ENCODE assay signal across 8 mouse cellular contexts in genomic region chr13:51830744-51831450, GRCm38 (mm10). TPM values are rescaled to one million over a fixed set of nuclear protein-coding genes. Genes with fewer than 3 reads are reported as not detected.
DNase-seq lines count a peak whose midpoint lies in the region; ATAC-seq and TF ChIP-seq lines count a peak whose summit lies in the region.

No protein-coding gene starts in this region.

- H3K9ac ChIP-seq in liver, embryonic 12.5 days, result no peak overlapping the region

- TF ChIP-seq CTCF in gastrocnemius, adult 2 months (IDR thresholded peaks at IDR 0.05), result peak; percentile 88
- peak; percentile 19; the same call in 1 of the 2 replicates for TF ChIP-seq CTCF in testis, adult 2 months (IDR thresholded peaks at IDR 0.05; ENCODE audit: control insufficient read depth, insufficient read depth, insufficient replicate concordance, low read depth, low read length)

- H3K27ac ChIP-seq in gastrocnemius, adult 2 months, result no peak overlapping the region
- H3K27ac ChIP-seq in testis, adult 2 months (ENCODE audit: control insufficient read depth, insufficient read depth, low read depth, low read length), result no peak overlapping the region
- 0 out of 2 replicates have a peak overlapping the region, but pooled peaks have one; percentile 20 for H3K27ac ChIP-seq in liver, embryonic 12.5 days

- H3K36me3 ChIP-seq in testis, adult 2 months (ENCODE audit: control insufficient read depth, insufficient read depth, low read length), result no peaks in the 10 kb centered on the region
- H3K36me3 ChIP-seq in liver, embryonic 12.5 days, result no peaks in the 10 kb centered on the region

- 20% methylated on average over 10 of the region's 10 CpGs for WGBS in liver, embryonic 12.5 days (ENCODE audit: insufficient replicate concordance)

- H3K4me1 ChIP-seq in testis, adult 2 months (ENCODE audit: control insufficient read depth, insufficient read depth, low read length), result peaks cover 12% of the 10 kb centered on the region
- H3K4me1 ChIP-seq in liver, embryonic 12.5 days, result peaks cover 27% of the 10 kb centered on the region

- no peak for DNase-seq in gastrocnemius, adult 2 months
- no peak for DNase-seq in gastrocnemius, postnatal 36 days
- no peak for DNase-seq in testis, postnatal 10 days (ENCODE audit: low spot score)
- peak; percentile 64 to 71 for DNase-seq in cerebellum, postnatal 25 days
- DNase-seq in thymus, postnatal 14 days, result peak; percentile 56
- no peak for DNase-seq in left cerebral cortex, adult 18-20 months (ENCODE audit: low spot score in 2 of 2)

- H3K9me3 ChIP-seq in liver, embryonic 12.5 days (replicated peaks), result no peaks in the 10 kb centered on the region

- no peak overlapping the region for H3K4me3 ChIP-seq in gastrocnemius, adult 2 months
- no peak overlapping the region for H3K4me3 ChIP-seq in testis, adult 2 months (ENCODE audit: control insufficient read depth, low read depth, low read length)
- H3K4me3 ChIP-seq in liver, embryonic 12.5 days, result no peak overlapping the region

- no peak overlapping the region for H3K4me2 ChIP-seq in liver, embryonic 12.5 days

- intact Hi-C loops in gastrocnemius, adult 2 months (cut with DNase I), result loop anchor here (5.0 kb wide), 1 partner anchor 706 kb away; no protein-coding TSS in a partner anchor
- intact Hi-C loops in gastrocnemius, postnatal 36 days (cut with DNase I), result loop anchor here (10.0 kb wide), 1 partner anchor 794 kb away; no protein-coding TSS in a partner anchor

- TF ChIP-seq POLR2A in testis, adult 2 months (IDR thresholded peaks at IDR 0.05; ENCODE audit: control insufficient read depth, low read depth, low read length), result no peak

- ATAC-seq in liver, embryonic 12.5 days, result no peak

- no peaks in the 10 kb centered on the region for H3K27me3 ChIP-seq in testis, adult 2 months (ENCODE audit: control insufficient read depth, insufficient read depth, low read length)
- H3K27me3 ChIP-seq in liver, embryonic 12.5 days (replicated peaks), result no peaks in the 10 kb centered on the region

RNA-seq across cellular contexts. Expression of gene Gadd45g, which starts 15.6 kb away (rescaled TPM):
- 100 to 1,000 TPM in 1 of 2 experiments, 10 to 100 TPM in 1; 22.4 to 127 TPM for total RNA-seq in gastrocnemius, adult 2 months (2021)
- total RNA-seq in gastrocnemius, postnatal 36 days (2021), result 10 to 100 TPM in 1 of 2 experiments, 1 to 10 TPM in 1; 8.0 to 58.7 TPM
- 13.0 and 13.6 TPM in 2 replicates for polyA plus RNA-seq in testis, adult 2 months (2012; rRNA removed)
- polyA plus RNA-seq in liver, embryonic 12.5 days (2016; fragmentation: Nextera tagmentation; extraction: Ambion mirVana), result 22.2 and 23.3 TPM in 2 replicates
- 10 to 100 TPM; 13.5 to 23.2 TPM for total RNA-seq in left cerebral cortex, adult 18-20 months (2021)

RNA-seq across cellular contexts. Expression of gene Sema4d, which starts 37.4 kb away (rescaled TPM):
- total RNA-seq in gastrocnemius, adult 2 months (2021), result 100 to 1,000 TPM; 110 to 132 TPM
- 100 to 1,000 TPM; 123 to 134 TPM for total RNA-seq in gastrocnemius, postnatal 36 days (2021)
- 1.2 and 1.4 TPM in 2 replicates for polyA plus RNA-seq in testis, adult 2 months (2012; rRNA removed)
- 10.8 TPM in 2 replicates for polyA plus RNA-seq in liver, embryonic 12.5 days (2016; fragmentation: Nextera tagmentation; extraction: Ambion mirVana)
- total RNA-seq in left cerebral cortex, adult 18-20 months (2021), result 10 to 100 TPM; 65.8 to 71.3 TPM

Comparison
In these comparisons a context has a peak if more than half of its experiments do, and no peak if none do; other contexts are left out.
1. DNase-seq: peak in cerebellum, postnatal 25 days (2 of 2) and thymus, postnatal 14 days (single experiment); none in gastrocnemius, adult 2 months (single experiment), gastrocnemius, postnatal 36 days (0 of 2), testis, postnatal 10 days (single experiment) and left cerebral cortex, adult 18-20 months (0 of 2).